Mouse (Mus musculus): ENCODE results near the gene Treml1. TPM values are rescaled to one million over a fixed set of nuclear protein-coding genes. Genes with fewer than 3 reads are reported as not detected.
"Not testable (repeated sequence)": the region's sequence is repeated elsewhere in the genome, so short reads cannot be mapped to it uniquely, and the experiment has no call there.

The Treml1 gene
- total RNA-seq (2021): not detected
- long read RNA-seq, experiment 1: 0 reads
- long read RNA-seq, experiment 2: 0 reads

DNA sequence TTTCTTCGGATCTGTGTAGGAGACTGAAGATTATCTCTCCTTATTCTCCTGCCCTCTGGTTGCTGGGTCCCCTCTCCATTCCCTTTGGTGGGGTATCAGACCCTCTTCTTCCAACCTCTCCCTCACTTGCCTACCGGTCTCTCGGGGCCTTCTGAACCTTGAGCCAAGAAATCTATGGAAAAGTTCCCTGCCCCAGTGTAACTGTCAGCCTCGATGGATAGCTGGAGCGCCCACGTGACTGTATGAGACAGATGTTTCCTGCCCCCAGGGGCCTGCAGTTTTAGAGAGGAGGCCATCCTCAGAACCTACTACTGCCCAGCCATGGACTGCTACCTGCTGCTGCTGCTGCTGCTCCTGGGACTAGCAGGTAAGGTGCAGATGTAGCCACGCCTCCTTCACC is at the start of gene Treml1:
Gene Treml1 (plus strand): TSS at position 301 of the 400 bp plus-strand sequence.
- intact Hi-C loops (cut with DNase I): no loop called here
- no peak for DNase-seq

GRCm38 (mm10) chr17:48312124-48312523 is 47.6 kb upstream of the Treml1 start:
- intact Hi-C loops (cut with DNase I): loop anchor here (10.0 kb wide), 1 partner anchor 167 kb away; the partner anchor contains the start of gene 9830107B12Rik
- DNase-seq: no peak

DNA sequence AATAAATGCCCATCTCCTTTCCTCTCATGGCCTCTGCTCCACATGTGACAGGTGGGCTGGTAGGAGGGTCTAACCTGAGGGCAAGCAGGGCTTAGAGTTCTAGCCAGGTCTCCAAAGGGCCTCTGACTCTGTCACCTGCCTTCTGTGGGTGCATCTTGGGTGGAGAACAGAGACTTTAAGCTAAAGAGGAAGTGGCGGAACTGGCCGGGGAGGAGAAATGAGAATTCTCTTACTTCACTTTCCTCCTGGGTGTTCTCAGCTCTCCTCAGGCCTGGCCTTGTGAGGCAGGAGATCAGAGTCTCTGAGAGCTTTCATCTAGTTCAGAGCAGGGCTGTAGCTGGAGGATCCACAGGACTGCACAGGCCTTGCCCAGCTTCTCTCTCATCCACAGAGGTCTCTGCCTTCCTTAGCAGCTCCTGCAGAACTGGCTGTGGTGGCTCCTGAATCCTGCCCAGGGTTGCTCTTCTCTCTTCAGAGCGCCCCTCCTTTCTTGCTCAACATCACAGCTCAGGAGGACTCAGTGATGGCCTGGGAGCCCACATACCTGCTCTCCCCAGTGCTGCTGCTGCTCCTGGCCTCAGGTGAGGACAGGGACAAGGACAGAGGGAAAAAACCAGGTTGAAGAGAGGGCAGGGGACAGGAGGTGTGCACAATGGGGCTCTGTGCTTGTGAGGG is 43.7 kb upstream of the Treml1 start, which contains the start of gene B430306N03Rik:
Gene B430306N03Rik (plus strand): TSS at position 237 of the 675 bp plus-strand sequence.
- intact Hi-C loops (cut with DNase I): loop anchor here (10.0 kb wide), 1 partner anchor 171 kb away; the partner anchor contains the start of gene 9830107B12Rik
- DNase-seq: not testable (repeated sequence)

DNA sequence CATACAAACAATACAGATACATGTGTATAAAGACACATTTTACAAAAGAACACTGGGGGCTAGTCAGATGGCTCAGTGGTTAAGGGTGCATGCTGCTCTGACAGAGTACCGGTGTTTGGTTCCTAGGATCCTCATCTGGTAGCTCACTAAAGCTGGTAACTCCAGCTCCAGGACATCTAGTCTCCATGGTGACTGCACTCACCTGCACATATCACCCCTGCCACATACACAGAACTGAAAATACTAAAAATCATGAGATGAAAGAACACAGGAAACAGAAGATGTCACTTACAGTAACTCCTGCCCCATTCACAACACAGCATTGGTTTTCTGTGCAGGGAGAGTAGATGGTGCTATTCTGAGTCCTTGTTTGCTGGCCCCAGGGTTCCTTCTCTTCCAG is 41.0 kb upstream of the Treml1 start:
- no peak for DNase-seq
- intact Hi-C loops (cut with DNase I): loop anchor here (10.0 kb wide), 1 partner anchor 174 kb away; the partner anchor contains the start of gene 9830107B12Rik

DNA sequence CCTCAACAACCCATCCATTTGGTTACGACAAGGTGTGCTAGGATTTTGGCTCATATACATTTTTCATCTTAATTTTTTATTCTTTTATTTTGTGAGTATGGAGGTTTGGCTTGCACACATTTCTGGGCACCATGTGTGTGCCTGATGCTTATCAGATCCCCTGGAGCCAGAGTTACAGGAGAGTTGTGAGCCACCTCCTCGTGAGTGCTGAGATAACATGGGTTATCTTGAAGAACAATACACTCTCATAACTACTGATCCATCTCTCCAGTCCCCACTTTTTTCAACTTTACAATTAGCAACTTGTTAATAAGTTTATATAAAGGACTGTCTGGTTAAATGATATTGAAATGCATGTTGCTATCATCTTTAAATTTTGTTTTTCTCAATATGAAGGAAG is 38.4 kb upstream of the Treml1 start:
- no peak for DNase-seq
- intact Hi-C loops (cut with DNase I): no loop called here

GRCm38 (mm10) chr17:48323236-48323635 is 36.5 kb upstream of the Treml1 start:
- intact Hi-C loops (cut with DNase I): no loop called here
- no peak for DNase-seq

DNA sequence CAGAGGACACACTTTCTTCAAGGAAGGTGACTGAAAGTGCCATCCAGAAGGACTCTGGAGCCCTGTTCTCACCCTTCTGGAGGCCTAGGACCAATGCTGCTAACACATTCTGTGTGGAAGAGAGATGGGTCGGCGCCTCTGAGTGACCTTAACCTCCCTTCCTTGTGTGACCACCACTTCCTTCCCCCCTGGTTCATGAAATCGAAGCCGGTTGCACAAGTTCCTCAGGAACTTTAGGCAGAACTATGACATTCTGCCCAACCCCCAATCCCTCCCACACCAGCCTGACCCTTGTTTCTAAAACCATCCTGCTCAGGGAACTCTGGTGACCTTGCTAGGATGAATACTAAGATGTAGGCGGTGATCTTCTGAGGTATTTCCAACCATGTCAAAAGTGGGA is 35.5 kb upstream of the Treml1 start:
- intact Hi-C loops (cut with DNase I): no loop called here
- no peak for DNase-seq

DNA sequence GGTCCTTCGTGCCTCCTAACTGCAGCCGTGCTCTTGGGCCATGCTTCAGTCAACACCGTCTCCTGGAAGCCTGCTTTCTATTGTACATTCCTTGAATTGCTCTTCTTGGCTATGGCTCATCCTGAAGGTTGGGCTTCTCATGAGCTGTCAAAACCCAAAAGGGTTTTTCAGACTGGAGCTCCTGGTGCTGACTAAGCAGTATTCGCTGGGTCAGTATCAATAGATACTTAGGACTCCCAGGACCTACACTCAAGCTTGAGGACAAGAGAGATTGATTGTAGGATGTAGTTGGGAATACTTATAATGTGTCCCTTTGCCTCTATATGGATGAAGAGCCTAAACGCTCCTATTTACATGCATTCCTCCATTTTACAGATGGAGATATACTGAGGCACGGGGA is 34.6 kb upstream of the Treml1 start:
- intact Hi-C loops (cut with DNase I): no loop called here
- DNase-seq: no peak

- DNase-seq: no peak
- intact Hi-C loops (cut with DNase I): no loop called here
These were observed 34.1 kb upstream of the Treml1 start for GRCm38 (mm10) chr17:48325638-48326037.

- DNase-seq: no peak
- intact Hi-C loops (cut with DNase I): no loop called here
These were observed 33.1 kb upstream of the Treml1 start for GRCm38 (mm10) chr17:48326656-48327055.

DNA sequence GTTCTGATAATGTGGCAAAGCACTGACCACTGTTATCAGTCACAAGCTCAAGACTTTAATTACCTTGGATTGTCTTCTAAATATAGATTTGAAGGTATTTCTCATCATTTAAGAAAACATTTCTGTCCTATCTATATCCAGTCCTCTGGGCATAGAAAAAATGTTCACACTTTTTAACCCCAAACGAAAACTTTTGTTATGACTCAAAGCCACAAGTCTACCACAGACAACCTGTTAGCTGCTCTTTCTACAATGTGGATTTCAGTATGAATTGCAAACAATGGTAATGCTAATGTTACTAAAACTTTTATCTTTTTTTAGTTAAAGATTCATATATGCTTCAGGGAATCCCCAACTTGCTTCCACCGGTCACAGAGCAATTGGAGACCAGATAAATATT is 27.2 kb upstream of the Treml1 start:
- no peak for DNase-seq
- intact Hi-C loops (cut with DNase I): no loop called here

DNA sequence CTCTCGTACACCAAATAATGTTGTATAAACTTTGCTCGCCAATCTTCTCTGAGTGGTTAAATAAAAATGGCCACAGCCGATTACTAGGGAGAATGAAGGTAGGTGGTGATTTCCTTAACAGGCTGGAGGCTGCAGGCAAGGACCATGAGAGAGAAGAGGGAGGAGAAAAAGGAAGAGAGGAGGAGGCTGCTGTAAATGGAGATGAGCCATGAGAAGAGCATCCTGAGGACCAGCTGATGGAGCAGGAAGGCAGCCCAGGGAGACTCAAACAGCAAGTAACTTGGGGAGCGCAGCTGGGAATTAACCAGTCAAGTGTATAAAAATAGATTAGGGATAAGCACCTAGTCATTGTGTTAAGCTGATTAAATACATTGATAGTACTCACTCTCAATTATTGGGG is 25.5 kb upstream of the Treml1 start:
- intact Hi-C loops (cut with DNase I): loop anchor here (2.0 kb wide), 1 partner anchor 57 kb away; no protein-coding TSS in a partner anchor

DNA sequence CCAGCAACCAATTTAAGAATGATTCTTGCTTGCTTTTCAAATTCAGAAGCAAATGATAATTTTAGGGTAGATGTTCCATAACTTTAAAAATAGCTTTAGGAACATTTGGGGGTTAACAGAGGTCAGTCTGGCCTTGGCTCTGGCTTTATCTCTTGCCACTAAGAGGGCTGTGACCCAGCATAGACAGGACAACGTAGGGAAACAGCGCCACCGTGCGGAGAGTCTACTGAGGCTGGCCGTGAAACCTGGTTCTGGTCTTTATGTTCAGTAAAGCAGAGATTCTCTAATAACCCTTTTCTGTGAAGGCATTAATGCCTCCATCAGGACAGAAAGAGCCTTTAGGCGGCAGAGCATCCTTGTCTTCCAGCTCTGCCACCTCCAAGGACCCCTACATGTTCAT is 22.9 kb upstream of the Treml1 start:
- intact Hi-C loops (cut with DNase I): loop anchor here (5.0 kb wide), 1 partner anchor 235 kb away; no protein-coding TSS in a partner anchor
- peak; percentile 70 to 73 for DNase-seq

More for the DNA sequence above, 25.5 kb upstream of the Treml1 start:
- no peak for DNase-seq

DNA sequence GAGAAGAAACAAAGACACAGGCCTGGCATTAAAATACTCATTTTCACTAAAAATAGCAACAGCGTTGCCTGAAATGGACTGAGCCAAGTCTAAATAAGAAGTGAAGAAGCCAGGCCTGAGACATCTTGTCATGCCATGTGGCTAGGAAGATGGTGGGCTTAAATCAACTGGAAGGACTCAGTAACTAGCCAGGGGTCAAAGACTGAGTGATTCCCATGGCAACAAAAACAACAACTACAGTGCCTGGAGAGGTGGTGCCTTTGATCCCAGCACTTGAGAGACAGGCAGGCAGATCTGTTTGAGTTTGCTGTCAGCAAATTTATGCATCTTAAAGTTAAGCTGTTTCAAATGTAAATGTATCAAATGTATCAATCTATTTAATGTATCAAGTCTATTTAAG is 19.4 kb upstream of the Treml1 start:
- intact Hi-C loops (cut with DNase I): no loop called here
- DNase-seq: no peak

DNA sequence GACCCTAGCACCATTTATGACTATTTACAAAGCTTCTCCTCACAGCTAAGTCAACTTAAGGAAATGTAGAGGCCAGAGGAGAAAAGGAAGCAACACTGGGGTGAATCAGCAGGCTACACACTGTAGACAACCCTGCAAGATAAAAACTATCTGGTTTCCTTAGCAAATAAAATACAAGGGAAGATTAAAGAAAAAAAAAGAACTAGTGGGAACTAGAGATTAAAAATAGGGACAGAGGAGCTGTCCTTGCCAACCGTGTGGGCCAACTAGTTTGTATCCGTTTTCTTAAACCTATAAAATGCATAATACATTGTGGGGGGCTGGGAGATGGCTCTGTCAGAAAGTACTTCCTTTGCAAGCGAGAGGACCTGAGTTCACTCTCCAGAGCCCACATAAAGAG is 17.8 kb upstream of the Treml1 start:
- intact Hi-C loops (cut with DNase I): no loop called here
- DNase-seq: no peak

GRCm38 (mm10) chr17:48343065-48343464 is 16.7 kb upstream of the Treml1 start:
- DNase-seq: no peak
- intact Hi-C loops (cut with DNase I): no loop called here

DNA sequence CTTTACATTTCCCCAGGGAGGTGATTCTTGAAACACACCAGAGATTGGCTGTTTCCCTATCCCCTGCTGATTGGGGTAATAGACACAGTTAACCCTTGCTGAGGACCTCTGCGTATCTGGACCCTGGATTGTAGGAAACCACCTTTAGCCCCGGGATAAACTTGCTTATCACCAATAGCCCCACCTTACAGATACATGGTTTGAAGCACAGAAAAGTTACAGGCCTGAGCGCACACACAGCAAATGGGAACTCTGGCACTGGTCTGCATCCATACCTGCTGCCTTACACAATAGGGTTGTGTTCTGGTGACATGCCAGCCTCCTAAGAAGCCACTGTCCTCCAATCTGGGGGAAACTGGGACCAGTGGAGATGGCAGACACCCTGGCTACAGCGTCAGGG is 13.9 kb upstream of the Treml1 start:
- DNase-seq: no peak
- intact Hi-C loops (cut with DNase I): no loop called here

GRCm38 (mm10) chr17:48346231-48346630 is 13.5 kb upstream of the Treml1 start, which contains the start of gene Trem2:
TSS of gene Trem2 (plus strand) at chr17:48346401.
- no peak for DNase-seq
- intact Hi-C loops (cut with DNase I): no loop called here

- intact Hi-C loops (cut with DNase I): no loop called here
- DNase-seq: no peak
These were observed 12.9 kb upstream of the Treml1 start for GRCm38 (mm10) chr17:48346834-48347233.

- intact Hi-C loops (cut with DNase I): no loop called here
- no peak for DNase-seq
These were observed 12.4 kb upstream of the Treml1 start for GRCm38 (mm10) chr17:48347287-48347686.

- no peak for DNase-seq
- intact Hi-C loops (cut with DNase I): no loop called here
These were observed 9.0 kb upstream of the Treml1 start for GRCm38 (mm10) chr17:48350681-48351193.

GRCm38 (mm10) chr17:48352976-48353375 is 6.7 kb upstream of the Treml1 start:
- DNase-seq; intact Hi-C loops (cut with DNase I): not testable (repeated sequence)

All from gastrocnemius, postnatal 36 days (tissue).